9 mouse cellular contexts compared by ENCODE assay signal in genomic region chr6:114970386-114970785, GRCm38 (mm10). TPM values are rescaled to one million over a fixed set of nuclear protein-coding genes. Genes with fewer than 3 reads are reported as not detected.
DNase-seq lines count a peak whose midpoint lies in the region; ATAC-seq and TF ChIP-seq lines count a peak whose summit lies in the region.
"Had no signal": no experiment of that assay in that cellular context is flagged by ENCODE, and none has a peak within 500 bp of the region (broad histone marks: within the 10 kb centered on the region; RNA-seq: fewer than 3 reads in every experiment).

No protein-coding gene starts in this region.

- intact Hi-C loops in heart, adult 2 months (cut with DNase I) = no loop called here

- peak overlapping the region; percentile 100; the same call in 1 of the 2 replicates for H3K4me2 ChIP-seq in heart, embryonic 15.5 days
- peak overlapping the region; percentile 96 for H3K4me2 ChIP-seq in hindbrain, postnatal 0 days (ENCODE audit: low read depth, low read length)
- H3K4me2 ChIP-seq in neural tube, embryonic 15.5 days = peak overlapping the region; percentile 99

- no peak overlapping the region for H3K27ac ChIP-seq in heart, embryonic 15.5 days
- H3K27ac ChIP-seq in heart, adult 2 months = no peak overlapping the region
- H3K27ac ChIP-seq in hindbrain, postnatal 0 days = no peak overlapping the region
- no peak overlapping the region for H3K27ac ChIP-seq in neural tube, embryonic 15.5 days (replicated peaks)

- peaks cover 19% of the 10 kb centered on the region for H3K27me3 ChIP-seq in heart, embryonic 15.5 days
- H3K27me3 ChIP-seq in heart, adult 2 months (ENCODE audit: control insufficient read depth, insufficient read depth, low read length) = no peaks in the 10 kb centered on the region
- H3K27me3 ChIP-seq in hindbrain, postnatal 0 days (ENCODE audit: insufficient read depth, low read length) = no peaks in the 10 kb centered on the region
- no peaks in the 10 kb centered on the region; the same call in none of the 2 replicates for H3K27me3 ChIP-seq in neural tube, embryonic 15.5 days (replicated peaks)

- H3K9ac ChIP-seq in heart, embryonic 15.5 days = no peak overlapping the region
- no peak overlapping the region for H3K9ac ChIP-seq in heart, adult 2 months (ENCODE audit: low read depth, low read length)
- no peak overlapping the region for H3K9ac ChIP-seq in hindbrain, postnatal 0 days (replicated peaks; ENCODE audit: low read length)
- no peak overlapping the region for H3K9ac ChIP-seq in neural tube, embryonic 15.5 days (replicated peaks)

- no peaks in the 10 kb centered on the region for H3K36me3 ChIP-seq in heart, embryonic 15.5 days
- H3K36me3 ChIP-seq in heart, adult 2 months (ENCODE audit: control insufficient read depth, insufficient read depth, low read length) = no peaks in the 10 kb centered on the region
- H3K36me3 ChIP-seq in hindbrain, postnatal 0 days (ENCODE audit: insufficient read depth, low read length) = no peaks in the 10 kb centered on the region
- H3K36me3 ChIP-seq in neural tube, embryonic 15.5 days = no peaks in the 10 kb centered on the region
- H3K36me3 ChIP-seq: G1E had no signal

- H3K4me3 ChIP-seq in heart, embryonic 15.5 days = no peak overlapping the region
- no peak overlapping the region for H3K4me3 ChIP-seq in heart, adult 2 months
- no peak overlapping the region; the same call in 1 of the 2 replicates for H3K4me3 ChIP-seq in hindbrain, postnatal 0 days (ENCODE audit: low read length)
- no peak overlapping the region; the same call in 1 of the 2 replicates for H3K4me3 ChIP-seq in neural tube, embryonic 15.5 days (replicated peaks)

- no peak for TF ChIP-seq POLR2A in heart, adult 2 months (IDR thresholded peaks at IDR 0.05; ENCODE audit: insufficient read depth, low read depth, low read length)

- no peak for DNase-seq in heart, adult 2 months
- peak; percentile 38 for DNase-seq in NIH3T3 (ENCODE audit: low read depth)
- no peak for DNase-seq in hindbrain, postnatal 0 days (ENCODE audit: low spot score)
- DNase-seq in adrenal gland, adult (ENCODE audit: inconsistent age in 2 of 2, low spot score in 1 of 2) = no peak
- no peak for DNase-seq in cerebellum, postnatal 4 days (ENCODE audit: low spot score in 2 of 2)

- no peak for ATAC-seq in heart, embryonic 15.5 days (replicated peaks; ENCODE audit: insufficient number of reproducible peaks, insufficient read depth, low FRiP score, low read depth)
- ATAC-seq in hindbrain, postnatal 0 days = no peak
- no peak for ATAC-seq in neural tube, embryonic 15.5 days (ENCODE audit: low FRiP score)
- no peak for ATAC-seq in inflammation-experienced regulatory T-cells, adult 6 months

- TF ChIP-seq EP300 in heart, adult 2 months (IDR thresholded peaks at IDR 0.05; ENCODE audit: insufficient read depth, low read depth, low read length) = no peak

- no peaks in the 10 kb centered on the region for H3K79me2 ChIP-seq in heart, adult 2 months (replicated peaks; ENCODE audit: control insufficient read depth, insufficient read depth, low read length)

- no peak for TF ChIP-seq CTCF in heart, adult 2 months (IDR thresholded peaks at IDR 0.05)
- no peak for TF ChIP-seq CTCF in hindbrain, postnatal 0 days (IDR thresholded peaks at IDR 0.05; ENCODE audit: low read depth)

- H3K4me1 ChIP-seq in heart, embryonic 15.5 days (replicated peaks) = peaks cover 14% of the 10 kb centered on the region
- H3K4me1 ChIP-seq in heart, adult 2 months (ENCODE audit: control insufficient read depth, insufficient read depth, low read length) = no peaks in the 10 kb centered on the region
- no peaks in the 10 kb centered on the region for H3K4me1 ChIP-seq in hindbrain, postnatal 0 days (ENCODE audit: insufficient read depth, low read length)
- peaks cover 45% of the 10 kb centered on the region for H3K4me1 ChIP-seq in neural tube, embryonic 15.5 days

- WGBS in heart, embryonic 15.5 days = 24% methylated on average over 6 of the region's 6 CpGs
- WGBS in heart, adult 2 months = 31% methylated on average over 6 of the region's 6 CpGs
- WGBS in hindbrain, postnatal 0 days = 18% methylated on average over 6 of the region's 6 CpGs
- 18% methylated on average over 6 of the region's 6 CpGs for WGBS in neural tube, embryonic 15.5 days

- H3K9me3 ChIP-seq in heart, embryonic 15.5 days (replicated peaks) = no peaks in the 10 kb centered on the region
- no peaks in the 10 kb centered on the region for H3K9me3 ChIP-seq in hindbrain, postnatal 0 days (ENCODE audit: low read length)
- H3K9me3 ChIP-seq in neural tube, embryonic 15.5 days (replicated peaks) = no peaks in the 10 kb centered on the region

RNA-seq across cellular contexts. Expression of gene Vgll4, which starts 0.6 kb away (rescaled TPM):
- polyA plus RNA-seq in heart, embryonic 15.5 days (2015; fragmentation: Nextera tagmentation; extraction: Ambion mirVana) = 65.4 and 69.6 TPM in 2 replicates
- total RNA-seq in heart, adult 2 months (2021) = 10 to 100 TPM; 23.5 to 24.7 TPM
- polyA plus RNA-seq in heart, adult 2 months (2012; rRNA removed) = 22.3 and 24.2 TPM in 2 replicates
- 85.4 and 88.5 TPM in 2 replicates for total RNA-seq in hindbrain, postnatal 0 days (2014; rRNA removed)
- polyA plus RNA-seq in hindbrain, postnatal 0 days (2015; fragmentation: Nextera tagmentation; extraction: Ambion mirVana) = 49.4 and 53.2 TPM in 2 replicates
- 51.4 and 64.5 TPM in 2 replicates for polyA plus RNA-seq in neural tube, embryonic 15.5 days (2015; fragmentation: Nextera tagmentation; extraction: Ambion mirVana)
- polyA plus RNA-seq in inflammation-experienced regulatory T-cells, adult 6 months (2017; shearing (Covaris generic)) = 100 to 1,000 TPM; 118 to 183 (median 152) TPM
